Mouse (Mus musculus) ovary, postnatal 36 days (tissue): ENCODE measurements around the gene Mt1.
A peak's percentile ranks its signal among the peaks of the same experiment; 100 is the strongest.
"Not testable (repeated sequence)": the region's sequence is repeated elsewhere in the genome, so short reads cannot be mapped to it uniquely, and the experiment has no call there.

Source experiments
- DNase-seq: peaks from one replicate; pipeline ENCODE4 v3.0.0; 2022; ENCODE audit warnings: low spot score, mixed read lengths

The Mt1 gene

GRCm38 (mm10) chr8:94178857-94179712 lies at the start of gene Mt1:
Gene Mt1, plus strand, starts transcription at chr8:94179082.
- peak; percentile 91 for DNase-seq

- DNase-seq = no peak
Observed at GRCm38 (mm10) chr8:94129133-94129789, 49.6 kb upstream of the Mt1 start.

- no peak for DNase-seq
Observed at GRCm38 (mm10) chr8:94130126-94130525, 48.8 kb upstream of the Mt1 start.

- DNase-seq = no peak
Observed at GRCm38 (mm10) chr8:94132096-94132495, 46.8 kb upstream of the Mt1 start.

GRCm38 (mm10) chr8:94134601-94135000 lies 44.3 kb upstream of the Mt1 start:
- not testable (repeated sequence) for DNase-seq

- no peak for DNase-seq
Observed at GRCm38 (mm10) chr8:94135556-94135955, 43.3 kb upstream of the Mt1 start.

GRCm38 (mm10) chr8:94136192-94136591 lies 42.7 kb upstream of the Mt1 start:
- DNase-seq = no peak

GRCm38 (mm10) chr8:94136933-94137332 lies 41.9 kb upstream of the Mt1 start, which contains the start of gene Mt4:
Gene Mt4, plus strand, starts transcription at chr8:94137197.
- no peak for DNase-seq

- no peak for DNase-seq
Observed at GRCm38 (mm10) chr8:94140266-94140795, 38.6 kb upstream of the Mt1 start.

- no peak for DNase-seq
Observed at GRCm38 (mm10) chr8:94148236-94148635, 30.6 kb upstream of the Mt1 start.

- DNase-seq = no peak
Observed at GRCm38 (mm10) chr8:94150925-94151324, 28.0 kb upstream of the Mt1 start.

GRCm38 (mm10) chr8:94152513-94153300 lies 26.2 kb upstream of the Mt1 start, which contains the start of gene Mt3:
Gene Mt3, plus strand, starts transcription at chr8:94152607.
- DNase-seq = peak; percentile 79

GRCm38 (mm10) chr8:94153451-94153850 lies 25.4 kb upstream of the Mt1 start:
- DNase-seq = no peak

GRCm38 (mm10) chr8:94154537-94154936 lies 24.3 kb upstream of the Mt1 start:
- DNase-seq = no peak

GRCm38 (mm10) chr8:94156092-94156491 lies 22.8 kb upstream of the Mt1 start:
- DNase-seq = no peak

GRCm38 (mm10) chr8:94165772-94166171 lies 13.1 kb upstream of the Mt1 start:
- DNase-seq = not testable (repeated sequence)

- DNase-seq = peak; percentile 89
Observed at GRCm38 (mm10) chr8:94167244-94167643, 11.6 kb upstream of the Mt1 start.

GRCm38 (mm10) chr8:94169547-94169946 lies 9.3 kb upstream of the Mt1 start:
- DNase-seq = no peak

GRCm38 (mm10) chr8:94171321-94171755 lies 7.5 kb upstream of the Mt1 start:
- no peak for DNase-seq

- peak; percentile 78 for DNase-seq
Observed at GRCm38 (mm10) chr8:94172075-94172808, 6.6 kb upstream of the Mt1 start, which contains the start of gene Mt2. Gene Mt2, plus strand, starts transcription at chr8:94172664.
